Mouse (Mus musculus): ENCODE data around the gene Slamf7. TPM values are rescaled to one million over a fixed set of nuclear protein-coding genes. Genes with fewer than 3 reads are reported as not detected.
"Not testable (repeated sequence)": the region's sequence is repeated elsewhere in the genome, so short reads cannot be mapped to it uniquely, and the experiment has no call there.

Slamf7 gene
- polyA plus RNA-seq, 1 experiment from 2014 or later: 0.18 TPM

DNA sequence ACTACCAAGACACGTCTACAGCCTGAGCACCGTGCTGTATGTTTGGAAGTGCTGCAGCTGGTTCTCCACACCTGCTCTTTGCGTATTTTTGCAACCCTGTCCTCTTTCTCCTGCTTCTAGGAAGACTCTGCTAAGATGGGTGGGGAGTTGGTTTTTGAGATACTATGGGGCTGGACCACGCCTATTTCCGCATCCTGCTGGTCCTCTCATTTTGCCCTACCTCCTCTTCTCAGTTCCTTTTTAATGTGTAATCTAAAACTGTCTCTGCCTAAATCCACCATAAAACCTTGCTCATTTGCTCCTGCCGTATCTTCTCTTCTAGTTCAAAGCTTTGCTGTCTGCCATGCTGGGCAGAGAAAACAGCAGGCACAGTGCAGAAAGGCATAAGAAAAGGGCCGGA is 28.2 kb upstream of the Slamf7 start:
- Histone ChIP-seq H3K4me2 (replicated peaks; ENCODE audit: low read depth) (no peak overlapping the region), H3K27me3 (replicated peaks; ENCODE audit: control insufficient read depth, insufficient read depth, low read length) (no peaks in the 10 kb centered on the region), H3K4me1 (replicated peaks; ENCODE audit: control insufficient read depth, insufficient read depth, low read length) (no peaks in the 10 kb centered on the region), H3K9ac (ENCODE audit: low read depth, low read length) (no peak overlapping the region), H3K4me3 (ENCODE audit: low read depth, low read length) (no peak overlapping the region), H3K27ac (ENCODE audit: low read depth, low read length) (no peak overlapping the region), H3K9me3 (ENCODE audit: control insufficient read depth) (no peaks in the 10 kb centered on the region), H3K36me3 (ENCODE audit: control insufficient read depth, insufficient read depth) (no peaks in the 10 kb centered on the region)
- WGBS: 70% methylated on average over 7 of the region's 7 CpGs
- no peak for TF ChIP-seq CTCF (IDR thresholded peaks at IDR 0.05; ENCODE audit: low read depth)
- ATAC-seq: no peak

- no peak overlapping the region for H3K27ac ChIP-seq (ENCODE audit: low read depth, low read length)
- no peaks in the 10 kb centered on the region for H3K9me3 ChIP-seq (ENCODE audit: control insufficient read depth)
- WGBS: 82% methylated on average over 1 of the region's 1 CpGs
- no peak overlapping the region for H3K4me3 ChIP-seq (ENCODE audit: low read depth, low read length)
- no peaks in the 10 kb centered on the region for H3K27me3 ChIP-seq (replicated peaks; ENCODE audit: control insufficient read depth, insufficient read depth, low read length)
- no peak overlapping the region for H3K4me2 ChIP-seq (replicated peaks; ENCODE audit: low read depth)
- no peak for TF ChIP-seq CTCF (IDR thresholded peaks at IDR 0.05; ENCODE audit: low read depth)
- no peak overlapping the region for H3K9ac ChIP-seq (ENCODE audit: low read depth, low read length)
- H3K36me3 ChIP-seq (ENCODE audit: control insufficient read depth, insufficient read depth): no peaks in the 10 kb centered on the region
- H3K4me1 ChIP-seq (replicated peaks; ENCODE audit: control insufficient read depth, insufficient read depth, low read length): no peaks in the 10 kb centered on the region
- no peak for ATAC-seq
Measured at GRCm38 (mm10) chr1:171677721-171678120, 24.9 kb upstream of the Slamf7 start.

GRCm38 (mm10) chr1:171674467-171674866 is 21.6 kb upstream of the Slamf7 start:
- no peak overlapping the region for H3K27ac ChIP-seq (ENCODE audit: low read depth, low read length)
- 74% methylated on average over 1 of the region's 1 CpGs for WGBS
- H3K4me1 ChIP-seq (replicated peaks; ENCODE audit: control insufficient read depth, insufficient read depth, low read length): no peaks in the 10 kb centered on the region
- no peak for TF ChIP-seq CTCF (IDR thresholded peaks at IDR 0.05; ENCODE audit: low read depth)
- no peak overlapping the region for H3K4me3 ChIP-seq (ENCODE audit: low read depth, low read length)
- no peak overlapping the region for H3K4me2 ChIP-seq (replicated peaks; ENCODE audit: low read depth)
- ATAC-seq: no peak
- no peaks in the 10 kb centered on the region for H3K36me3 ChIP-seq (ENCODE audit: control insufficient read depth, insufficient read depth)
- H3K9me3 ChIP-seq (ENCODE audit: control insufficient read depth): no peaks in the 10 kb centered on the region
- H3K9ac ChIP-seq (ENCODE audit: low read depth, low read length): no peak overlapping the region
- H3K27me3 ChIP-seq (replicated peaks; ENCODE audit: control insufficient read depth, insufficient read depth, low read length): no peaks in the 10 kb centered on the region

GRCm38 (mm10) chr1:171672854-171673475 is 20.1 kb upstream of the Slamf7 start:
- Histone ChIP-seq H3K36me3 (ENCODE audit: control insufficient read depth, insufficient read depth) (no peaks in the 10 kb centered on the region), H3K4me2 (replicated peaks; ENCODE audit: low read depth) (no peak overlapping the region), H3K9ac (ENCODE audit: low read depth, low read length) (no peak overlapping the region), H3K9me3 (ENCODE audit: control insufficient read depth) (no peaks in the 10 kb centered on the region), H3K4me1 (replicated peaks; ENCODE audit: control insufficient read depth, insufficient read depth, low read length) (no peaks in the 10 kb centered on the region), H3K4me3 (ENCODE audit: low read depth, low read length) (no peak overlapping the region), H3K27ac (ENCODE audit: low read depth, low read length) (no peak overlapping the region), H3K27me3 (replicated peaks; ENCODE audit: control insufficient read depth, insufficient read depth, low read length) (no peaks in the 10 kb centered on the region)
- ATAC-seq: no peak
- WGBS: 63% methylated on average over 5 of the region's 5 CpGs
- TF ChIP-seq CTCF (IDR thresholded peaks at IDR 0.05; ENCODE audit: low read depth): no peak

DNA sequence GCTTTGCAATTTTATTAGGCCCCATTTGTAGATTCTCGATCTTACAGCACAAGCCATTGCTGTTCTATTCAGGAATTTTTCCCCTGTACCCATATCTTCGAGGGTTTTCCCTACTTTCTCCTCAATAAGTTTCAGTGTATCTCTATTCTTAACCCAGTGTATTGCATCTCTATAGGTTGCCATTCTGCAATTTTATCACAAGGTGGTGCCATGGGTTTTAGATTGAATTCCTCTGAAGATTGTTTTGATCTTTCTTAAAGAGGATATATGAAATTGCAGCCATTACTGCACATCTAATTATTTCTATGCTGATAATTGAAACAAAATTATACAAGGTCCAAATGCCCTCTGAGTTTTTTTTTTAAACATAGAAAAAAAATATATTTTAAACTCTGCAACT is 19.6 kb upstream of the Slamf7 start:
- TF ChIP-seq CTCF (IDR thresholded peaks at IDR 0.05; ENCODE audit: low read depth): peak; percentile 25
- not testable (repeated sequence) for H3K4me3 ChIP-seq (ENCODE audit: low read depth, low read length); ATAC-seq; H3K36me3 ChIP-seq (ENCODE audit: control insufficient read depth, insufficient read depth); H3K27ac ChIP-seq (ENCODE audit: low read depth, low read length); H3K4me2 ChIP-seq (replicated peaks; ENCODE audit: low read depth); H3K9me3 ChIP-seq (ENCODE audit: control insufficient read depth); H3K4me1 ChIP-seq (replicated peaks; ENCODE audit: control insufficient read depth, insufficient read depth, low read length); H3K27me3 ChIP-seq (replicated peaks; ENCODE audit: control insufficient read depth, insufficient read depth, low read length); H3K9ac ChIP-seq (ENCODE audit: low read depth, low read length)
- WGBS: 84% methylated on average over 2 of the region's 2 CpGs

GRCm38 (mm10) chr1:171667160-171667559 is 14.3 kb upstream of the Slamf7 start:
- H3K27ac ChIP-seq (ENCODE audit: low read depth, low read length): no peak overlapping the region
- H3K4me2 ChIP-seq (replicated peaks; ENCODE audit: low read depth): no peak overlapping the region
- no peak for ATAC-seq
- H3K27me3 ChIP-seq (replicated peaks; ENCODE audit: control insufficient read depth, insufficient read depth, low read length): no peaks in the 10 kb centered on the region
- H3K36me3 ChIP-seq (ENCODE audit: control insufficient read depth, insufficient read depth): no peaks in the 10 kb centered on the region
- no peak overlapping the region for H3K9ac ChIP-seq (ENCODE audit: low read depth, low read length)
- no peak overlapping the region for H3K4me3 ChIP-seq (ENCODE audit: low read depth, low read length)
- H3K4me1 ChIP-seq (replicated peaks; ENCODE audit: control insufficient read depth, insufficient read depth, low read length): no peaks in the 10 kb centered on the region
- 80% methylated on average over 1 of the region's 1 CpGs for WGBS
- H3K9me3 ChIP-seq (ENCODE audit: control insufficient read depth): no peaks in the 10 kb centered on the region
- no peak for TF ChIP-seq CTCF (IDR thresholded peaks at IDR 0.05; ENCODE audit: low read depth)

GRCm38 (mm10) chr1:171666350-171666749 is 13.5 kb upstream of the Slamf7 start:
- Histone ChIP-seq H3K4me2 (replicated peaks; ENCODE audit: low read depth) (no peak overlapping the region), H3K4me3 (ENCODE audit: low read depth, low read length) (no peak overlapping the region), H3K27me3 (replicated peaks; ENCODE audit: control insufficient read depth, insufficient read depth, low read length) (no peaks in the 10 kb centered on the region), H3K9ac (ENCODE audit: low read depth, low read length) (no peak overlapping the region), H3K4me1 (replicated peaks; ENCODE audit: control insufficient read depth, insufficient read depth, low read length) (no peaks in the 10 kb centered on the region), H3K36me3 (ENCODE audit: control insufficient read depth, insufficient read depth) (no peaks in the 10 kb centered on the region), H3K27ac (ENCODE audit: low read depth, low read length) (no peak overlapping the region), H3K9me3 (ENCODE audit: control insufficient read depth) (no peaks in the 10 kb centered on the region)
- no peak for TF ChIP-seq CTCF (IDR thresholded peaks at IDR 0.05; ENCODE audit: low read depth)
- no peak for ATAC-seq
- WGBS: 91% methylated on average over 6 of the region's 6 CpGs

Data from intestine, postnatal 0 days (tissue).